Mouse (Mus musculus) limb, embryonic 11.5 days (tissue): ENCODE results near the gene Me3. TPM values are rescaled to one million over a fixed set of nuclear protein-coding genes. Genes with fewer than 3 reads are reported as not detected.

Experiments used
- ATAC-seq: fragments of 200-750 bp; cut with Nextera tagmentation; 2 replicates; pipeline ENCODE4 v1.8.0; 2017; ENCODE audit warnings: low read depth; ENCODE audit not compliant: insufficient number of reproducible peaks, low FRiP score, low TSS enrichment
- DNase-seq: peaks from one replicate; pipeline ENCODE4 v3.0.0-alpha.2; 2015; ENCODE audit warnings: low spot score
- H3K27ac ChIP-seq: fragments of 300-500 bp; sonication (generic); replicated peaks from 2 replicates; pipeline ENCODE4 v1.5.1; 2014; ENCODE audit warnings: low read depth, mild to moderate bottlenecking, low read length
- H3K27me3 ChIP-seq: fragments of 300-500 bp; sonication (generic); 2 replicates; pipeline ENCODE4 v1.6.1; 2014; ENCODE audit warnings: mild to moderate bottlenecking, low read length, mixed read lengths; ENCODE audit not compliant: control insufficient read depth, insufficient read depth
- H3K36me3 ChIP-seq: fragments of 300-500 bp; sonication (generic); 2 replicates; pipeline ENCODE4 v1.6.1; 2014; ENCODE audit warnings: mild to moderate bottlenecking, low read length, moderate library complexity, mixed read lengths; ENCODE audit not compliant: control insufficient read depth, insufficient read depth
- H3K4me1 ChIP-seq: fragments of 300-500 bp; sonication (generic); 2 replicates; pipeline ENCODE4 v1.6.1; 2014; ENCODE audit warnings: low read length, mixed read lengths; ENCODE audit not compliant: control insufficient read depth, insufficient read depth
- H3K4me2 ChIP-seq: fragments of 300-500 bp; sonication (generic); 2 replicates; pipeline ENCODE4 v1.6.1; 2014; ENCODE audit warnings: low read depth, mild to moderate bottlenecking, moderate library complexity; ENCODE audit not compliant: severe bottlenecking
- H3K4me3 ChIP-seq: fragments of 300-500 bp; sonication (generic); 2 replicates; pipeline ENCODE4 v1.5.1; 2014; ENCODE audit warnings: low read depth, low read length
- H3K9ac ChIP-seq: fragments of 300-500 bp; sonication (generic); 2 replicates; pipeline ENCODE4 v1.6.1; 2014; ENCODE audit warnings: mild to moderate bottlenecking, low read length
- H3K9me3 ChIP-seq: fragments of 300-500 bp; sonication (generic); 2 replicates; pipeline ENCODE4 v1.6.1; 2016; ENCODE audit warnings: low read length; ENCODE audit not compliant: control insufficient read depth
- WGBS: fragments of 180-500 bp; shearing (Covaris S2); extraction: QIAGEN DNeasy Blood & Tissue Kit; methylation state at CpG from one replicate; pipeline ENCODE4 v1.1.7; 2014; 5-methylcytosine and 5-hydroxymethylcytosine counted together
- polyA plus RNA-seq: library from polyadenylated mRNA; unstranded; fragments of >200 nt; fragmentation: Nextera tagmentation; extraction: Ambion mirVana; gene quantifications from 2 replicates; pipeline ENCODE4 v1.2.1, GENCODE M21; 2014

Gene Me3
- polyA plus RNA-seq, 1 experiment from 2014 or later = 0.29 TPM

DNA sequence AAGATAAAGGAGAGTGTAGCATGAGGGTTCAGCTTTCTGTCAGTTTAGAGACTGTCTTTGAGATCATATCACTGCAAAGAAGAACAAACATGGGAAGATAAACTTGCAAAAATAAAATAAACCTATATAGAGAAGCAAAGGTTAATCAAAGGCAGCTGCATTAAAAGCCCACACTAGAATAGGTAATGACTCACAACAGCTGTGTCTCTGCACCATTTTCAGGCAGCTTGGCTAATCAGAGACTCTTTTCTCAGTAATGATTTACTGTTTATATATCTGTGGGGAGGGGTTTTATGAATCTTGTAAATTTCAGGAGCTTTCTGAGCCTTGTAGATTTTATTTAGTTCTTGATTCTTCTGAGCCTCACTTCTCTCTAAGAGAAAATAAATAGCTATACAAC lies 15.7 kb downstream of the Me3 start:
- H3K4me1 ChIP-seq = no peaks in the 10 kb centered on the region
- ATAC-seq = no peak
- H3K9me3 ChIP-seq = no peaks in the 10 kb centered on the region
- H3K4me2 ChIP-seq = no peak overlapping the region
- no peaks in the 10 kb centered on the region for H3K27me3 ChIP-seq
- no peaks in the 10 kb centered on the region for H3K36me3 ChIP-seq
- H3K27ac ChIP-seq = no peak overlapping the region
- DNase-seq = no peak
- H3K9ac ChIP-seq = no peak overlapping the region
- H3K4me3 ChIP-seq = no peak overlapping the region

DNA sequence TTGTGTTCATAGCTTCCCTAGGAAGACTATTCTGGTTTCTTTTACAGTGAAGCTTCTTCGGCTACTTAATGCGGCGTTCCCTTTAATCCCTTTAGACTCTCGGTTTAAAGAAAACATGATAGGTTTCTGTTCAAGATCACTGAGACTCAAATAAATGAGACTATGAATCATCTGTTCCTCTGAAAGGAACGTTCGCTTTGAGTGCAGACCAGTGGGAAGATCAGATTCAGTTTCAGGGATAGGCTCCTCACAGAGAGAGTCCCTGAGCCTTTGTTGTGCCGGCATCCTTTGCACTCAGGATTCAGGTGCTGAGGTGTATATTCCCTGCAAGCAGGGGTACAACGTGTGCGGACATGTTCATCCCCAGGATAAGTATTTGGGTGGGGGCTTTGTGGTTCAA lies 25.0 kb downstream of the Me3 start:
- ATAC-seq (no peak), DNase-seq (no peak)
- no peak overlapping the region for H3K4me3 ChIP-seq
- H3K27me3 ChIP-seq = no peaks in the 10 kb centered on the region
- WGBS = 89% methylated on average over 9 of the region's 9 CpGs
- no peak overlapping the region for H3K9ac ChIP-seq
- H3K4me2 ChIP-seq = no peak overlapping the region
- no peak overlapping the region for H3K27ac ChIP-seq
- no peaks in the 10 kb centered on the region for H3K4me1 ChIP-seq
- H3K9me3 ChIP-seq = no peaks in the 10 kb centered on the region
- H3K36me3 ChIP-seq = no peaks in the 10 kb centered on the region

DNA sequence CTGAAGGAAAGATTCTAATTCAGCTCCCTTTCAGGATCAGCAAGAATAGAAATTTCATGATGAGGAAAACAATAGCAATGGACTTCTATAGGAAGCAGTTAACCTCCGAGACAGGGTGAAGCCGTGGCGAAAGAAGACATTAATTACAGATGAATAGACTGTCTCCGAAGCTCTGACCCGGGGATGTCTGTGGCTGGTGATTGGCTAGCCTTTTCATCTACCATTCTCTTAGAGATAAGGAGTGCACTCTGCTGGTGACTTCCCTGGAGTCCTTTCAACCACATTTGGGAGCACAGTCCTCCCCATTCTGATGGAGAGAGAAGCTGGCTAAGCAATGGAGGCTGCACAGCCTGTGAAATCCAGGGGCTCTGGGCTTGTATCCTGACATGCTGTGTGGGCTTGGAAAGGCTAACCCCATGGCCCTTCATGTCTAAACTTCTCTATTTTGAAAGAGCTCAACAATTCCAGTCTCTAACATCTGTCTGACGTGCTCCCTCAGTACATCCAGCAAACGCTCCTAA lies 25.6 kb downstream of the Me3 start:
- Histone ChIP-seq H3K4me1 (no peaks in the 10 kb centered on the region), H3K27ac (no peak overlapping the region), H3K9ac (no peak overlapping the region), H3K4me2 (no peak overlapping the region), H3K27me3 (no peaks in the 10 kb centered on the region), H3K4me3 (no peak overlapping the region), H3K9me3 (no peaks in the 10 kb centered on the region), H3K36me3 (no peaks in the 10 kb centered on the region)
- WGBS = 81% methylated on average over 7 of the region's 7 CpGs
- ATAC-seq (no peak), DNase-seq (no peak)

DNA sequence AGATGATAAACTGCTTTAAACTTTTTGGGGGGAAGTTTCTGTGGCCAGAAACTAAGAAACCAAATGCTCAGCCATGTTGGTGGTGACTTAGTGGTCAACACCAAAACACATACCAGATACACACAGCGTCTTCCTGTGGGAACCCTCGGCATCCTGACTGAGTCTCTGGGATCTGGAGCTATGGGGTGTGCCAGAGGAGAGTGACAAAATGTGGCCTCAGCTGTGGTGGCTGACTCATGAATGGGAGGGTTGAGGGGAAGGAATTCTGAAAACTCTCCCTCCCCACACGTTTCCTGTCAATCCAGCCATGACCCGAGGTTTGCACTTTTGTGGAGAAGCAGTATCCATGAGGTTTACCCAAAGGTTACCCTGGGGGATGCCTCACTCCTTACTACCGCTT lies 32.0 kb downstream of the Me3 start:
- ATAC-seq = no peak

DNA sequence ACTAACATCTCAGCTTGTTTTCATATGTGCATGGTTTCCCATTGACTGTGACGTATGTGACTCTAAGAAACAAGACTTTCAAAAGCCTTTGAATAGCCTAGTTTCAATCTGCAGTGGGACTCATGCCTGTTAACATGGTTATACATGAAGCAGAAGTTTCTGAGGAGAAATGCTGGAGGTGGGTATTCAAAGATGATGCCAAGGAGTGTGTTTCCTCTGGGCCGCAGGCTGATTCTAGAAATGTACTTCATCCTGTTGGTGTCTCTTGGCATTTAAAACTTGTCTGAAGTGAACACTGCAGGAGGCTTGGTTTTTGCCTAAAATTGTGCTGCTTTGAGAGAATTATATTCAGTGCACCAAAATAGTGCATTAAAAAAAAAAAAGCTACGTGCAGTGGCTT lies 34.2 kb downstream of the Me3 start:
- no peak for DNase-seq
- no peak overlapping the region for H3K4me3 ChIP-seq
- no peaks in the 10 kb centered on the region for H3K9me3 ChIP-seq
- H3K36me3 ChIP-seq = no peaks in the 10 kb centered on the region
- ATAC-seq = no peak
- H3K27ac ChIP-seq = no peak overlapping the region
- no peak overlapping the region for H3K4me2 ChIP-seq
- no peaks in the 10 kb centered on the region for H3K27me3 ChIP-seq
- no peak overlapping the region for H3K9ac ChIP-seq
- 89% methylated on average over 3 of the region's 3 CpGs for WGBS
- H3K4me1 ChIP-seq = no peaks in the 10 kb centered on the region

More for the DNA sequence above, 32.0 kb downstream of the Me3 start:
- Histone ChIP-seq H3K27ac (no peak overlapping the region), H3K4me2 (no peak overlapping the region), H3K4me3 (no peak overlapping the region), H3K9ac (no peak overlapping the region), H3K27me3 (no peaks in the 10 kb centered on the region), H3K9me3 (no peaks in the 10 kb centered on the region), H3K4me1 (no peaks in the 10 kb centered on the region), H3K36me3 (no peaks in the 10 kb centered on the region)
- whole genome bisulfite sequencing = 81% methylated on average over 5 of the region's 5 CpGs
- no peak for DNase-seq

DNA sequence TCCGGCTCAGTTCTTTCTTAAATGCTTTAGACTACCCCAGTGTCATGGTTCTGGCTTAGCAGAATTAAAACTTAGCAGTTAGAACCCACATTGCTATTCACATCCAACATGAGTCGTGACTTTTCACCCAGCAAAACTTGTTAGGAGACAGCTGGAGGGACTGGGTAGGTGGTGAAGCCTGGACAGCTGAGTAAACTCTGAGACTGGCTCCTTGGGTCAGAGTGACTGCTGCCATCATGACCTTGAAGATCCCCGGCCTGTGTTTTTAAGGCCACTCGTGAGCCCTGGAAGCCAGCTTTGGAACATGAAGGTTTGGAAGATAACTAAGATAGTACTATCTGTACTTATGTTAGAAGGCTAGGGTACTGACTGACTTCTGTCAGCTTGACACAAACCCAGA lies 35.4 kb downstream of the Me3 start:
- DNase-seq (no peak), ATAC-seq (no peak)
- Histone ChIP-seq H3K9ac (no peak overlapping the region), H3K9me3 (no peaks in the 10 kb centered on the region), H3K27ac (no peak overlapping the region), H3K27me3 (no peaks in the 10 kb centered on the region), H3K4me3 (no peak overlapping the region), H3K36me3 (no peaks in the 10 kb centered on the region), H3K4me1 (no peaks in the 10 kb centered on the region), H3K4me2 (no peak overlapping the region)
- 89% methylated on average over 4 of the region's 4 CpGs for WGBS

DNA sequence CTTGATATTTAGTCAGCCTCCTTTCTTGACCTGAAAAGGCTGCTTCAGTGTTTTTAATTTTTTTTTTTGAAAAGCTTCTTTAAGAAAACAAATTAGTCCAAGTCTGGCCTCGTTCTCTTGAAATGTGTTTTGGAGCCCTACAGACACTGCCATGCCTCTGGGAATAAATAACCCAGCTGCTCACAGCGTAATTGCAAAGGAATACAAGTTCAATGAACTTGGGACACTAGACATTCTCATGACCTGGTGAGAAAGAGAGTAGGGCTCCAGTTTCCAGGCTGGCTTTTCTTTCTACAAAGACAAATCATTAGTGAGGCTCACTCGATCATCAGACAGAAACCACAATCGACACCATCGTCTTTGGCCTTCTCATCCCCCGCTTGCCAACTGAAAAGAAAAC lies 37.3 kb downstream of the Me3 start:
- Histone ChIP-seq H3K4me1 (no peaks in the 10 kb centered on the region), H3K4me3 (no peak overlapping the region), H3K4me2 (no peak overlapping the region), H3K9me3 (no peaks in the 10 kb centered on the region), H3K9ac (no peak overlapping the region), H3K36me3 (no peaks in the 10 kb centered on the region), H3K27me3 (no peaks in the 10 kb centered on the region), H3K27ac (no peak overlapping the region)
- no peak for ATAC-seq
- WGBS = 82% methylated on average over 6 of the region's 6 CpGs
- DNase-seq = no peak

DNA sequence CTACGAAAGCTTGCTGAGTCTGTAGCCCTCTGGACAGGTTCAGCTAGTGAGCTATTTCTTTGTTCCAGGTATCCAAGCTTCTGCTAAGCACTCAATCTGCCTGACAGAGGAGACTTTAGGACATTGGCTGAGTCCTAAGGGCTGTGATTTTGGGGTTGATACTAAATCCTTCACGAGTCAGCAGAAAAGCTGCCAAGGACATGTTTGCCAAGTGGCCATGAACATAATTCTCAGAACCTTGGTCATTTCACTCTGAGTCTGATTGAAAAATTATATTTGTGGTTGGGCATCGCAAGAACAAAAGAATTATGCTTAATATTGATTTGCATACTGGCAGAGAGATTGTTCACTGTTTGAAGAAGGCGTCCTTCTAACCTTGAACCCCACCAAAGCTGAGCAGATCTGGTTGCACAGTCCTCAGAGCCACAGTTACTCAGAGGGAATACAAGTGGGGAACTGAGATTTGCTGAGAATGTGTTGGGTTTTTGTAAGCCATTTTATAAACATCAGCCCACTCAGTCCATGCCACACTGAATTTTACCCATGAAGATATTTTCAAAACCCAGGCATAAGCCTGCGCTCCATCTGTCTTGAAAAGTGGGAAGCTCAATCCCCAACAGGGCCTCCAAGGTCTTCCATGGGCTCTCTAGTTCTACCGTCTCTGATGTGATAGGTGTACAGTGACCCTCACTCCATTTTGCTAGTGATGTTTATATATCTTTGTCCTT lies 39.1 kb downstream of the Me3 start:
- 89% methylated on average over 6 of the region's 6 CpGs for WGBS
- no peaks in the 10 kb centered on the region for H3K36me3 ChIP-seq

DNA sequence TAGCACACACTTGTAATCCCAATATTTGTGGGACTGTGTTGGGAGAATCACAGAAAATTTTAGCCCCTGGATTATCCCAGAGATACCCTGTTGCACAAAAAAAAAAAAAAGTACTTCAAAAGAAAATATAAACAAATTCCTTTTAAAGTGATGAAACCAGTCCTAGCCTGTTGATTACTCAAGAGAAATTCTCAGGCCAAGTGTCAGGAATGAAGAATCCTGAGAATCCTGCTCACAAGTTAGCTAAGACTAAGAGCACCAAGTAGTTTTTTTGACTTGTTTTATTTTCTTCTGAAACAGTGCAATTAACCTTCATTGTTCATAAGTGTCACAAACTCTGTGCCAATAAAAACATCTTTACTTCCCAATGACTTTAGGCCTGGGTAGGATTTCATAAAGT lies 44.0 kb downstream of the Me3 start:
- Histone ChIP-seq H3K4me1 (no peaks in the 10 kb centered on the region), H3K9ac (no peak overlapping the region), H3K27me3 (no peaks in the 10 kb centered on the region), H3K9me3 (no peaks in the 10 kb centered on the region), H3K4me2 (no peak overlapping the region), H3K4me3 (no peak overlapping the region), H3K27ac (no peak overlapping the region), H3K36me3 (no peaks in the 10 kb centered on the region)
- no peak for ATAC-seq
- no peak for DNase-seq

More for the DNA sequence above, 39.1 kb downstream of the Me3 start:
- H3K9me3 ChIP-seq = no peaks in the 10 kb centered on the region
- H3K4me3 ChIP-seq = no peak overlapping the region
- H3K27ac ChIP-seq = no peak overlapping the region
- H3K4me2 ChIP-seq = no peak overlapping the region
- DNase-seq (no peak), ATAC-seq (no peak)
- H3K9ac ChIP-seq = no peak overlapping the region
- no peaks in the 10 kb centered on the region for H3K27me3 ChIP-seq
- no peaks in the 10 kb centered on the region for H3K4me1 ChIP-seq
